ENCODE assay signal across 9 mouse cellular contexts in genomic region chr4:119291921-119292320, GRCm38 (mm10). TPM values are rescaled to one million over a fixed set of nuclear protein-coding genes. Genes with fewer than 3 reads are reported as not detected.
A peak's percentile ranks its signal among the peaks of the same experiment; 100 is the strongest.
DNase-seq lines count a peak whose midpoint lies in the region; ATAC-seq and TF ChIP-seq lines count a peak whose summit lies in the region.
"Had no signal": no experiment of that assay in that cellular context is flagged by ENCODE, and none has a peak within 500 bp of the region (broad histone marks: within the 10 kb centered on the region; RNA-seq: fewer than 3 reads in every experiment).

No protein-coding gene starts in this region.

- DNase-seq in heart, embryonic 10.5 days (ENCODE audit: low spot score): no peak
- no peak for DNase-seq in heart, postnatal 25 days (ENCODE audit: low spot score)
- no peak for DNase-seq in hindbrain, embryonic 11.5 days (ENCODE audit: low spot score)
- DNase-seq in cerebellum, adult 11-12 months: no peak
- DNase-seq in layer of hippocampus, adult 9-10 months (ENCODE audit: low spot score): no peak
- no peak for DNase-seq in adrenal gland, adult (ENCODE audit: inconsistent age in 2 of 2, low spot score in 1 of 2)
- DNase-seq: kidney, adult 2 months had no signal

- H3K9ac ChIP-seq in ES-Bruce4 (ENCODE audit: low read depth, poor library complexity, severe bottlenecking): peak overlapping the region; percentile 93
- H3K9ac ChIP-seq in hindbrain, embryonic 11.5 days (ENCODE audit: low read depth, low read length): no peak overlapping the region; the same call in 1 of the 2 replicates

- intact Hi-C loops in heart, postnatal 25 days (cut with DNase I): no loop called here

- peak overlapping the region; percentile 96 for H3K4me3 ChIP-seq in heart, embryonic 10.5 days
- peak overlapping the region; percentile 52; the same call in 1 of the 2 replicates for H3K4me3 ChIP-seq in ES-Bruce4 (ENCODE audit: low read depth, low read length)
- H3K4me3 ChIP-seq in hindbrain, embryonic 11.5 days (ENCODE audit: low read depth, low read length): peak overlapping the region; percentile 80
- H3K4me3 ChIP-seq in macrophage (ENCODE audit: inconsistent target): peak overlapping the region; percentile 76

- H3K27me3 ChIP-seq in heart, embryonic 10.5 days (ENCODE audit: insufficient read depth, poor library complexity, severe bottlenecking): no peaks in the 10 kb centered on the region
- H3K27me3 ChIP-seq in ES-Bruce4 (ENCODE audit: control insufficient read depth, insufficient read depth, low read length, poor library complexity, severe bottlenecking): no peaks in the 10 kb centered on the region
- H3K27me3 ChIP-seq in hindbrain, embryonic 11.5 days (ENCODE audit: control insufficient read depth, insufficient read depth, low read length): no peaks in the 10 kb centered on the region

- H3K36me3 ChIP-seq in heart, embryonic 10.5 days: peaks cover 23% of the 10 kb centered on the region
- peaks cover 56% of the 10 kb centered on the region for H3K36me3 ChIP-seq in ES-Bruce4 (ENCODE audit: control insufficient read depth, insufficient read depth, low read length, poor library complexity, severe bottlenecking)
- no peaks in the 10 kb centered on the region for H3K36me3 ChIP-seq in hindbrain, embryonic 11.5 days (ENCODE audit: control insufficient read depth, insufficient read depth, low read length)
- no peaks in the 10 kb centered on the region for H3K36me3 ChIP-seq in macrophage (ENCODE audit: inconsistent target)

- peaks cover 67% of the 10 kb centered on the region for H3K79me2 ChIP-seq in macrophage (ENCODE audit: inconsistent target)

- TF ChIP-seq POLR2A in ES-Bruce4 (IDR thresholded peaks at IDR 0.05; ENCODE audit: insufficient read depth, low read length): no peak

- H3K4me1 ChIP-seq in heart, embryonic 10.5 days: peaks cover 16% of the 10 kb centered on the region
- H3K4me1 ChIP-seq in ES-Bruce4 (ENCODE audit: control insufficient read depth, insufficient read depth, low read length): no peaks in the 10 kb centered on the region
- H3K4me1 ChIP-seq in hindbrain, embryonic 11.5 days (replicated peaks; ENCODE audit: control insufficient read depth, insufficient read depth, low read length): no peaks in the 10 kb centered on the region

- WGBS in heart, embryonic 10.5 days: 91% methylated on average over 1 of the region's 1 CpGs
- 91% methylated on average over 1 of the region's 1 CpGs for WGBS in hindbrain, embryonic 11.5 days
- WGBS in macrophage (ENCODE audit: missing documents): 100% methylated on average over 1 of the region's 1 CpGs

- ATAC-seq in hindbrain, embryonic 11.5 days (ENCODE audit: low FRiP score): no peak

- no peak for TF ChIP-seq EP300 in ES-Bruce4 (IDR thresholded peaks at IDR 0.05; ENCODE audit: insufficient read depth, low read depth, low read length)

- H3K4me2 ChIP-seq in hindbrain, embryonic 11.5 days (replicated peaks; ENCODE audit: low read depth, low read length): peak overlapping the region; percentile 78

- no peak overlapping the region for H3K27ac ChIP-seq in heart, embryonic 10.5 days
- H3K27ac ChIP-seq in ES-Bruce4 (ENCODE audit: insufficient read depth, low read length): no peak overlapping the region
- no peak overlapping the region for H3K27ac ChIP-seq in hindbrain, embryonic 11.5 days (ENCODE audit: low read depth, low read length)
- 0 out of 2 replicates have a peak overlapping the region, but pooled peaks have one; percentile 76 for H3K27ac ChIP-seq in macrophage

- TF ChIP-seq CTCF in ES-Bruce4 (IDR thresholded peaks at IDR 0.05; ENCODE audit: low read depth, low read length): no peak

- H3K9me3 ChIP-seq in heart, embryonic 10.5 days: no peaks in the 10 kb centered on the region
- H3K9me3 ChIP-seq in ES-Bruce4 (replicated peaks; ENCODE audit: control insufficient read depth, insufficient read depth, low read length, poor library complexity, severe bottlenecking): no peaks in the 10 kb centered on the region
- no peaks in the 10 kb centered on the region for H3K9me3 ChIP-seq in hindbrain, embryonic 11.5 days (ENCODE audit: control insufficient read depth, low read length)

RNA-seq across cellular contexts. Expression of gene Ybx1, which starts 2.5 kb away (rescaled TPM):
- polyA plus RNA-seq in heart, embryonic 10.5 days (2016; fragmentation: Nextera tagmentation; extraction: Ambion mirVana): 712 and 1,091 TPM in 2 replicates
- total RNA-seq in heart, postnatal 25 days (2021): 100 to 1,000 TPM; 786 to 800 TPM
- polyA plus RNA-seq in ES-Bruce4 (2011; ENCODE audit: insufficient read depth, insufficient read length, low read depth, missing spikeins) (1,520 and 1,534 TPM in 2 replicates), macrophage (2018) (671 to 1,591 TPM (median 793 TPM) in 3 replicates)
- polyA plus RNA-seq in hindbrain, embryonic 11.5 days (2014; fragmentation: Nextera tagmentation; extraction: Ambion mirVana): 1,193 and 1,290 TPM in 2 replicates
- 100 to 1,000 TPM in 22 of 26 experiments, 10 to 100 TPM in 4; 48.6 to 330 (median 194) TPM for total RNA-seq in macrophage (2018; cell fraction: chromatin; rRNA removed)
- total RNA-seq in macrophage (2018; cell fraction: cytosol; rRNA removed): 100 to 1,000 TPM; 359 to 922 (median 522) TPM
- 100 to 1,000 TPM; 102 to 314 (median 168) TPM for total RNA-seq in macrophage (2018; cell fraction: nucleus; rRNA removed)

RNA-seq across cellular contexts. Expression of gene Ppih, which starts 28.4 kb away (rescaled TPM):
- 70.6 and 98.8 TPM in 2 replicates for polyA plus RNA-seq in heart, embryonic 10.5 days (2016; fragmentation: Nextera tagmentation; extraction: Ambion mirVana)
- 10 to 100 TPM; 10.3 to 11.1 TPM for total RNA-seq in heart, postnatal 25 days (2021)
- 135 and 148 TPM in 2 replicates for polyA plus RNA-seq in ES-Bruce4 (2011; ENCODE audit: insufficient read depth, insufficient read length, low read depth, missing spikeins)
- 109 and 115 TPM in 2 replicates for polyA plus RNA-seq in hindbrain, embryonic 11.5 days (2014; fragmentation: Nextera tagmentation; extraction: Ambion mirVana)
- total RNA-seq in macrophage (2018; cell fraction: chromatin; rRNA removed): 10 to 100 TPM in 25 of 26 experiments, 1 to 10 TPM in 1; 8.4 to 32.2 (median 20.9) TPM
- 10 to 100 TPM; 13.6 to 25.8 (median 20.1) TPM for total RNA-seq in macrophage (2018; cell fraction: cytosol; rRNA removed)
- 10 to 100 TPM in 15 of 26 experiments, 1 to 10 TPM in 11; 5.5 to 30.7 (median 12.1) TPM for total RNA-seq in macrophage (2018; cell fraction: nucleus; rRNA removed)
- 19.8 to 39.9 TPM (median 33.9 TPM) in 3 replicates for polyA plus RNA-seq in macrophage (2018)

RNA-seq across cellular contexts. Expression of gene Cldn19, which starts 36.7 kb away (rescaled TPM):
- polyA plus RNA-seq in heart, embryonic 10.5 days (2016; fragmentation: Nextera tagmentation; extraction: Ambion mirVana): 0.16 TPM in 1 of 2 replicates, not detected in the other
- under 1 TPM in 1 of 2 experiments, not detected in 1; 0.06 TPM for total RNA-seq in heart, postnatal 25 days (2021)
- 0.15 and 0.35 TPM in 2 replicates for polyA plus RNA-seq in ES-Bruce4 (2011; ENCODE audit: insufficient read depth, insufficient read length, low read depth, missing spikeins)
- polyA plus RNA-seq in hindbrain, embryonic 11.5 days (2014; fragmentation: Nextera tagmentation; extraction: Ambion mirVana): 0.18 and 0.25 TPM in 2 replicates
- total RNA-seq in macrophage (2018; cell fraction: chromatin; rRNA removed): not detected
- total RNA-seq in macrophage (2018; cell fraction: cytosol; rRNA removed): not detected
- total RNA-seq in macrophage (2018; cell fraction: nucleus; rRNA removed): not detected
- not detected in 3 replicates for polyA plus RNA-seq in macrophage (2018)

RNA-seq across cellular contexts. Expression of gene P3h1, which starts 59.2 kb away (rescaled TPM):
- polyA plus RNA-seq in heart, embryonic 10.5 days (2016; fragmentation: Nextera tagmentation; extraction: Ambion mirVana): 29.1 and 29.6 TPM in 2 replicates
- total RNA-seq in heart, postnatal 25 days (2021): 10 to 100 TPM; 15.0 to 15.7 TPM
- polyA plus RNA-seq in ES-Bruce4 (2011; ENCODE audit: insufficient read depth, insufficient read length, low read depth, missing spikeins) (25.8 and 30.0 TPM in 2 replicates), macrophage (2018) (4.6 to 7.6 TPM (median 5.8 TPM) in 3 replicates)
- 15.4 and 17.9 TPM in 2 replicates for polyA plus RNA-seq in hindbrain, embryonic 11.5 days (2014; fragmentation: Nextera tagmentation; extraction: Ambion mirVana)
- 10 to 100 TPM in 6 of 26 experiments, 1 to 10 TPM in 20; 2.6 to 18.6 (median 6.1) TPM for total RNA-seq in macrophage (2018; cell fraction: chromatin; rRNA removed)
- total RNA-seq in macrophage (2018; cell fraction: cytosol; rRNA removed): 1 to 10 TPM; 2.3 to 5.7 (median 4.1) TPM
- 10 to 100 TPM in 2 of 26 experiments, 1 to 10 TPM in 24; 3.4 to 15.5 (median 7.5) TPM for total RNA-seq in macrophage (2018; cell fraction: nucleus; rRNA removed)

RNA-seq across cellular contexts. Expression of gene AU022252, which starts 59.4 kb away (rescaled TPM):
- polyA plus RNA-seq in heart, embryonic 10.5 days (2016; fragmentation: Nextera tagmentation; extraction: Ambion mirVana): 35.8 and 44.0 TPM in 2 replicates
- 10 to 100 TPM; 21.5 to 23.5 TPM for total RNA-seq in heart, postnatal 25 days (2021)
- polyA plus RNA-seq in ES-Bruce4 (2011; ENCODE audit: insufficient read depth, insufficient read length, low read depth, missing spikeins) (20.7 and 21.0 TPM in 2 replicates), macrophage (2018) (3.0 to 4.3 TPM (median 3.1 TPM) in 3 replicates)
- 31.1 and 37.0 TPM in 2 replicates for polyA plus RNA-seq in hindbrain, embryonic 11.5 days (2014; fragmentation: Nextera tagmentation; extraction: Ambion mirVana)
- 10 to 100 TPM in 5 of 26 experiments, 1 to 10 TPM in 21; 2.4 to 15.2 (median 6.7) TPM for total RNA-seq in macrophage (2018; cell fraction: chromatin; rRNA removed)
- total RNA-seq in macrophage (2018; cell fraction: cytosol; rRNA removed): 1 to 10 TPM; 2.1 to 6.1 (median 3.5) TPM
- total RNA-seq in macrophage (2018; cell fraction: nucleus; rRNA removed): 10 to 100 TPM in 1 of 26 experiments, 1 to 10 TPM in 25; 1.9 to 10.1 (median 4.5) TPM
